Mouse (Mus musculus) heart, adult 2 months (tissue): Measurements from ENCODE around the gene Taf5l.

Experiments used
- CTCF ChIP-seq: fragments of 200-600 bp; IDR thresholded peaks from 2 replicates; pipeline ENCODE4 v1.8.1; 2022; ENCODE audit warnings: antibody characterized with exemption, mild to moderate bottlenecking, moderate library complexity
- POLR2A ChIP-seq: fragments of 200-500 bp; IDR thresholded peaks from 2 replicates; pipeline ENCODE4 v1.6.1; 2011; ENCODE audit warnings: mild to moderate bottlenecking, low read depth, low read length, control low read depth; ENCODE audit not compliant: insufficient read depth

DNA sequence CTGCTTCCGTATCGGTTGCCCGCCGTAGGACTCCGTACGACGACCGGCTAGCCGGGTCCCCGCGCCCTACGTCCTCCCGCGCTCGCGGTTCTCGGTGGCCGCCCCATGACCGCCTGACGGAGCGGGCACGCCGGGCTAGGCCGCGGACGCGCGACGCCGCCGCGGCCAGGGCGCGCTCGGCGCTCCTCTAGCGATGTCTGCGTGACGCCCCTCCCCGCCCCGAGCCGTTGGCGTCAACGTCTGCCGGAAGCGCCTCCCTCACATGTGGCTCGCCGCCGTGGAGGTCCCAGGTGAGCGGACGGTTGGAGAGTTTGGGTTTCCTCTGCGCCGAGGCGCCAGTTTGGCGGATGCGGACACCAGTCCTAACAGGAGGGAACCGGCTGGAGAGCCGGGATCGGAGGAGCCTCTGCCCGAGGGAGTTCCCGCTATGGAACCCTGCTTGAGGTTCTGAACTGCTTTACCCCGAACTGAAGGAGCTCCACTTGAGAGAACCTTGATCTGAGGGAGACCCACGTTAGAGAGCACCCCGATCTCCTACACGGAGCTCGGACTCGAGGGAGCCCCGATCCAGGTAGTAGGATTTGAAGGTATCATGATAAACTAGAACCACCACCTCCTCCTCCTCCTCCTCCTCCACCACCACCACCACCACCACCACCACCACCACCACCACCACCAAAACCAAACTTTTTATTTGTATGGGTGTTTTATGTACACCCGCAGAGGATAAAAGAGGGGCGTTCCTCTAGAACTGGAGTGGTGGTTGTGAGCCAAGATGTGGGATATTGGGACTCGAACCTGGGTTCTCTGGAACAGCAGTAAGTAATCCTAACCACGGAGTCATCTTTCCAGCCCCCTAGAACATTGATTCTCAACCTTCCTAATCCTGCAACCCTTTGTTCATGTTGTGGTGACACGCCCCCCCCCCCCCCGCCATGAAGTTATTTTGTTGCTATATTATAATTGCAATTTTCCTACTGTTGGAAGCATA lies at the start of gene Taf5l, which contains the start of gene Urb2:
- TF ChIP-seq CTCF, result no peak
- TF ChIP-seq POLR2A, result 0 out of 2 replicates have a peak, but pooled peaks have one; percentile 64
